Mouse (Mus musculus) forebrain, embryonic 11.5 days (tissue): ENCODE data around the gene Klhl8. TPM values are rescaled to one million over a fixed set of nuclear protein-coding genes. Genes with fewer than 3 reads are reported as not detected.
"Not testable (repeated sequence)": the region's sequence is repeated elsewhere in the genome, so short reads cannot be mapped to it uniquely, and the experiment has no call there.

Experiments used
- ATAC-seq: fragments of 200-750 bp; cut with Nextera tagmentation; replicated peaks from 2 replicates; pipeline ENCODE4 v1.8.0; 2017; ENCODE audit warnings: moderate TSS enrichment; ENCODE audit not compliant: low FRiP score
- DNase-seq: peaks from one replicate; pipeline ENCODE4 v3.0.0-alpha.2; 2017; ENCODE audit warnings: low spot score
- H3K27ac ChIP-seq: fragments of 300-500 bp; sonication (generic); 2 replicates; pipeline ENCODE4 v1.5.1; 2014; ENCODE audit warnings: low read depth, low read length
- H3K27me3 ChIP-seq: fragments of 300-500 bp; sonication (generic); 2 replicates; pipeline ENCODE4 v1.6.1; 2014; ENCODE audit warnings: mild to moderate bottlenecking, low read length, mixed read lengths; ENCODE audit not compliant: control insufficient read depth, insufficient read depth
- H3K36me3 ChIP-seq: fragments of 300-500 bp; sonication (generic); 2 replicates; pipeline ENCODE4 v1.6.1; 2014; ENCODE audit warnings: mild to moderate bottlenecking, low read length, moderate library complexity, mixed read lengths; ENCODE audit not compliant: control insufficient read depth, insufficient read depth
- H3K4me1 ChIP-seq: fragments of 300-500 bp; sonication (generic); replicated peaks from 2 replicates; pipeline ENCODE4 v1.6.1; 2014; ENCODE audit warnings: low read length, mixed read lengths; ENCODE audit not compliant: control insufficient read depth, insufficient read depth
- H3K4me2 ChIP-seq: fragments of 300-500 bp; sonication (generic); 2 replicates; pipeline ENCODE4 v1.6.1; 2014; ENCODE audit warnings: low read depth, mild to moderate bottlenecking, low read length, moderate library complexity, mixed read lengths; ENCODE audit not compliant: severe bottlenecking
- H3K4me3 ChIP-seq: fragments of 300-500 bp; sonication (generic); 2 replicates; pipeline ENCODE4 v1.5.1; 2014; ENCODE audit warnings: low read depth, low read length
- H3K9ac ChIP-seq: fragments of 300-500 bp; sonication (generic); 2 replicates; pipeline ENCODE4 v1.6.1; 2014; ENCODE audit warnings: low read length
- H3K9me3 ChIP-seq: fragments of 300-500 bp; sonication (generic); 2 replicates; pipeline ENCODE4 v1.6.1; 2016; ENCODE audit warnings: low read length, mixed read lengths; ENCODE audit not compliant: control insufficient read depth
- WGBS: fragments of 180-500 bp; shearing (Covaris S2); extraction: QIAGEN DNeasy Blood & Tissue Kit; methylation state at CpG from one replicate; pipeline ENCODE4 v1.1.7; 2014; 5-methylcytosine and 5-hydroxymethylcytosine counted together
- polyA plus RNA-seq: library from polyadenylated mRNA; unstranded; fragments of >200 nt; fragmentation: Nextera tagmentation; extraction: Ambion mirVana; gene quantifications from 2 replicates; pipeline ENCODE4 v1.2.1, GENCODE M21; 2014

Klhl8 gene
- polyA plus RNA-seq, 1 experiment from 2014 or later = 12.3 TPM

DNA sequence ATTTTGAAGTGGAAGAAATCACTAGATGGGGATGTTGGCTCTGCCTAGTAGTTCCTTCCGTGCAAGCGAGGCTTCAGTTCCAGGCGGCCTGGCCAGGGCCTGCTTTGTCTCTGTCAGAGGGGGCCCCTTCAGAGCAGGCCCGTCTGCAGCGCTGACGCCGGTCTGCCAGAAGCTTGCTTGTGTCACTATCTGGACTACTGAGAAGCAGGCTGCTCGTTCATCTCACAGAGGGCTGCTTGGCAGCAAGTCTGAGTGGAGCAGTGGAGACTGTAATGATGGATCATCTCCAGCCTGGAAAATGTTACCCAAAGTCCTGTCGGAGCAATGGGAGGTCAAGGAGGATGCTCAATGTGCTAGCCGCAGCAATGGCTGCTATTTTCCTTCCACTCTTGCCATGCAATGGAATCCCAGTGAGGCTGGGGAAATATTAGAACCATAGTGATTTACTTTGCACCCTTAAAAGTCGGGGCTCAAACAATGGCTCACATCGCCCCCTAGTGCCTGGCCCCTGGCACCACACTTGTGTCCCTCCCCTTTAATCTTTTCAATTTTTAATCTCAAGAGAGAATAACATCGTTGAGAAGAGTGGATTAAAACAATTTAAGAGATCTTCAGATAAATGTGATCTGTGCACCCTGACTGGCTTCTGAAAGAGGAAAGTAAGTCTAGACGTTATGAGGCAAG lies 26.0 kb upstream of the Klhl8 start:
- peaks cover 7% of the 10 kb centered on the region; the same call in 1 of the 2 replicates for H3K27me3 ChIP-seq
- no peak overlapping the region for H3K4me2 ChIP-seq
- no peak overlapping the region for H3K9ac ChIP-seq
- H3K27ac ChIP-seq = no peak overlapping the region
- no peaks in the 10 kb centered on the region for H3K36me3 ChIP-seq
- H3K9me3 ChIP-seq = no peaks in the 10 kb centered on the region
- DNase-seq (peak; percentile 66), ATAC-seq (0 out of 2 replicates have a peak, but pooled peaks have one; percentile 18)
- WGBS = 55% methylated on average over 14 of the region's 14 CpGs
- no peak overlapping the region for H3K4me3 ChIP-seq
- H3K4me1 ChIP-seq = no peaks in the 10 kb centered on the region; the same call in 1 of the 2 replicates

- H3K9me3 ChIP-seq, DNase-seq, H3K36me3 ChIP-seq, H3K9ac ChIP-seq, H3K27me3 ChIP-seq, H3K4me2 ChIP-seq, ATAC-seq, H3K4me3 ChIP-seq, H3K27ac ChIP-seq, H3K4me1 ChIP-seq: not testable (repeated sequence)
These were observed 20.9 kb upstream of the Klhl8 start for GRCm38 (mm10) chr5:103931924-103932323.

DNA sequence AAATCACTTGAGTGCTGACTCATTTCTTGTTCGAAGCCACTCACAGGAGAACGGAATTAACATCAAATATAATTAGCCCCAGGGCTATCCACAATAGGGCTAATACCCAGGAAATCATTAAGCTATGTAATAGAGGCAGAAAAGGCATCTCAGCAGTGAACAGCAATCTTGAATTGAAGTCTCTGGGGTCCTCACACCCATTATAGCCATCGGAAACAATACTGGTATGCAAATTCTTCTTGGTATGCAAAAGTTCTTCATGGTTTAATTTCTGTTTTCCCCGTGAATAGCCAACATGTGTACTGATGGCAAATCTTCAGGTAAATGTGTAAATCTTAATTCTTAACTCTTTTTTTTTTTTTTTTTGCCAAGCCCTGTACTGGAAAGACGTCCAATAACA lies 19.5 kb upstream of the Klhl8 start:
- Histone ChIP-seq H3K27me3 (no peaks in the 10 kb centered on the region), H3K4me1 (no peaks in the 10 kb centered on the region), H3K36me3 (no peaks in the 10 kb centered on the region), H3K9me3 (no peaks in the 10 kb centered on the region), H3K4me2 (no peak overlapping the region), H3K4me3 (no peak overlapping the region), H3K27ac (no peak overlapping the region), H3K9ac (no peak overlapping the region)
- DNase-seq = no peak
- WGBS = 62% methylated on average over 5 of the region's 5 CpGs
- no peak for ATAC-seq

DNA sequence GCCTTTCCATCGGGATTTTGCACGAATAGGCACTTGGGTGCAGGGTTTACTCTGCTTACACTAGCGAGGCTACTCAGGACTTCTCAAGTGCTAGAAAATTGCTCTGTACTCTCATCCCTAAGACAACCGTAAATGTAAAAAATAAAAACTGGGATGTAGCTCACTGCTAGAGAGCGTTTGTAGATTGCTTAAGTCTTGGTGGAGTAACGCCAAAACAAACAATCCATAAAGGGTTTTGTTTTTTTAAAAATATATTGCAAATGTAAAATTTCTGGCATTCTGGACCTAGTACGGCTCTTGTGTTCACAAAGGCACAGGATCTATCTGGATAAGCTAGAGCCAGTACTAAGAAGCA lies 17.1 kb upstream of the Klhl8 start:
- Histone ChIP-seq H3K27me3 (no peaks in the 10 kb centered on the region), H3K4me1 (no peaks in the 10 kb centered on the region), H3K9ac (no peak overlapping the region), H3K9me3 (no peaks in the 10 kb centered on the region), H3K27ac (no peak overlapping the region), H3K4me3 (no peak overlapping the region), H3K4me2 (no peak overlapping the region), H3K36me3 (no peaks in the 10 kb centered on the region)
- no peak for ATAC-seq
- 91% methylated on average over 7 of the region's 7 CpGs for WGBS
- no peak for DNase-seq

- H3K9me3 ChIP-seq = no peaks in the 10 kb centered on the region
- no peaks in the 10 kb centered on the region for H3K36me3 ChIP-seq
- H3K9ac ChIP-seq = peak overlapping the region; percentile 41; the same call in 1 of the 2 replicates
- H3K4me2 ChIP-seq = peak overlapping the region; percentile 40
- no peaks in the 10 kb centered on the region for H3K27me3 ChIP-seq
- no peak overlapping the region for H3K27ac ChIP-seq
- 32% methylated on average over 27 of the region's 27 CpGs for WGBS
- ATAC-seq (peak; percentile 78), DNase-seq (peak; percentile 93)
- H3K4me1 ChIP-seq = no peaks in the 10 kb centered on the region
- H3K4me3 ChIP-seq = no peak overlapping the region
These were observed 16.6 kb upstream of the Klhl8 start for GRCm38 (mm10) chr5:103927429-103928195.

DNA sequence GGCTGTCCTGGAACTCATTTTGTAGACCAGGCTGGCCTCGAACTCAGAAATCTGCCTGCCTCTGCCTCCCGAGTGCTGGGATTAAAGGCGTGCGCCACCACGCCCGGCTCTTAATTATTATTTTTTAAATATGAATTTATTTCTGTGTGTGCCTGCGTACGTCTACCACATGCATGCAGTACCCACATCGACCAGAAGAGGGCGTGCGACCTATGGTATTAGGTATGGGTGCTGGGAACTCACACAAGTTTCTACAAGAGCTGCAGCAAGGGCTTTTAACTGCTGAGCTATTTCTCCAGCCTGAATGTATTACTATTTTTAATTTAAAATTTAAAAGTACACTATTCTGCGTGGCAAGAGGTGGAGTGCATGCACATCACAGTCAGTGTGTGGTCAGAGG lies 15.3 kb upstream of the Klhl8 start:
- H3K4me2 ChIP-seq = no peak overlapping the region
- no peaks in the 10 kb centered on the region for H3K36me3 ChIP-seq
- no peak overlapping the region for H3K27ac ChIP-seq
- no peak overlapping the region for H3K9ac ChIP-seq
- 66% methylated on average over 12 of the region's 12 CpGs for WGBS
- H3K9me3 ChIP-seq = no peaks in the 10 kb centered on the region
- no peaks in the 10 kb centered on the region for H3K27me3 ChIP-seq
- peak; percentile 65 for DNase-seq
- no peaks in the 10 kb centered on the region for H3K4me1 ChIP-seq
- no peak overlapping the region for H3K4me3 ChIP-seq
- ATAC-seq = 0 out of 2 replicates have a peak, but pooled peaks have one; percentile 41

GRCm38 (mm10) chr5:103923755-103924154 lies 12.7 kb upstream of the Klhl8 start:
- DNase-seq = no peak
- Histone ChIP-seq H3K27ac (no peak overlapping the region), H3K4me1 (no peaks in the 10 kb centered on the region), H3K4me2 (no peak overlapping the region), H3K9me3 (no peaks in the 10 kb centered on the region), H3K4me3 (no peak overlapping the region), H3K9ac (no peak overlapping the region), H3K27me3 (no peaks in the 10 kb centered on the region), H3K36me3 (no peaks in the 10 kb centered on the region)
- WGBS = 92% methylated on average over 2 of the region's 2 CpGs
- ATAC-seq = no peak

DNA sequence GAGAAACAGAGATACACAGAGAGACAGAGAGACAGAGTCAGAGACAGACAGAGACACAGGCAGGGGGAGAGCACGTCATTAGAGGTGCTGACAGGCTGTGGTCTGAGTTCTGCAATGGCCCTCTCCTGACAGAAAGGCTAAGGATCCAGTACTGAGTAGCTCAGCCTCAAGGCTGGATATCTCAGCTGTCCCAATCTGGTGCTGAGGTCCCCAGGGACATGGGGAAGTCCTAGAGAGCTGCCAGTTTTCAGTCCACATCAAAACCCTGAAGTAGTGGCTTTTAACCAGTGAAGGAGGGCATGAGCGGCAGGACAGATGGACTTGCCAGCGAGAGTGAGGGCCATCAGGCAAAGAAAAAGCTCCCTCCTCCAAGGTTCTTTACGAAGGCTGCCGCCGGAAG lies 12.0 kb upstream of the Klhl8 start:
- 83% methylated on average over 6 of the region's 6 CpGs for WGBS
- no peak for ATAC-seq

More for the DNA sequence above, 12.0 kb upstream of the Klhl8 start:
- DNase-seq = no peak
- Histone ChIP-seq H3K9me3 (no peaks in the 10 kb centered on the region), H3K27ac (no peak overlapping the region), H3K4me2 (no peak overlapping the region), H3K9ac (no peak overlapping the region), H3K36me3 (no peaks in the 10 kb centered on the region), H3K4me1 (no peaks in the 10 kb centered on the region), H3K4me3 (no peak overlapping the region), H3K27me3 (no peaks in the 10 kb centered on the region)
